Mouse (Mus musculus): ENCODE results near the gene Nudt3. TPM values are rescaled to one million over a fixed set of nuclear protein-coding genes. Genes with fewer than 3 reads are reported as not detected.

Gene Nudt3
- polyA plus RNA-seq, 1 experiment from 2014 or later: 20.5 TPM

GRCm38 (mm10) chr17:27595659-27596375 lies 27.5 kb downstream of the Nudt3 start:
- Histone ChIP-seq H3K27me3 (ENCODE audit: control insufficient read depth, insufficient read depth, low read depth, low read length) (no peaks in the 10 kb centered on the region), H3K9ac (ENCODE audit: low read depth, low read length) (no peak overlapping the region), H3K4me3 (ENCODE audit: low read depth, low read length) (no peak overlapping the region), H3K9me3 (replicated peaks; ENCODE audit: control insufficient read depth, low read length) (no peaks in the 10 kb centered on the region), H3K27ac (ENCODE audit: low read length) (no peak overlapping the region), H3K4me2 (ENCODE audit: low read depth, low read length) (no peak overlapping the region), H3K36me3 (ENCODE audit: control insufficient read depth, insufficient read depth) (peaks cover 7% of the 10 kb centered on the region), H3K4me1 (ENCODE audit: control insufficient read depth, low read depth, low read length) (no peaks in the 10 kb centered on the region)
- no peak for ATAC-seq (ENCODE audit: low read depth)
- WGBS (ENCODE audit: insufficient replicate concordance): 80% methylated on average over 15 of the region's 15 CpGs

DNA sequence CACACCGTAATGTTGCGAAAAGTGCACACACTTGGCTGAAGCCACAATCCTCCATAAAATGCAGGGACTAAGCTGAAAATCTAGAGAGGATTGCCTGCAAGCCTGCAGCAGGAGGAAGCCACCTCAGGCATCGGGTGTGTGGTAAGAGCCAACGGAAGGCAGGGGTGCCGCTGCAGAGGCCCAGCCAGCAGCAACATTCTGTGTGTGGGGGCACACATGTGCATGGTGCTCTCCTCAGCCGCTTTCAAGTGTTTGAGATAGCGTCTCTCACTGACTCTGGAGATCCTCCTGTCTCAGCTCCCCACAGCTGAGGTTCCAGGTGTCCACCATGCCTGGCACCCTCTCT lies 30.8 kb downstream of the Nudt3 start:
- no peak for ATAC-seq (ENCODE audit: low read depth)
- Histone ChIP-seq H3K36me3 (ENCODE audit: control insufficient read depth, insufficient read depth) (peaks cover 7% of the 10 kb centered on the region), H3K9ac (ENCODE audit: low read depth, low read length) (no peak overlapping the region), H3K4me2 (ENCODE audit: low read depth, low read length) (no peak overlapping the region), H3K9me3 (replicated peaks; ENCODE audit: control insufficient read depth, low read length) (no peaks in the 10 kb centered on the region), H3K27ac (ENCODE audit: low read length) (no peak overlapping the region), H3K4me3 (ENCODE audit: low read depth, low read length) (no peak overlapping the region), H3K4me1 (ENCODE audit: control insufficient read depth, low read depth, low read length) (peaks cover 17% of the 10 kb centered on the region), H3K27me3 (ENCODE audit: control insufficient read depth, insufficient read depth, low read depth, low read length) (no peaks in the 10 kb centered on the region)
- WGBS (ENCODE audit: insufficient replicate concordance): 79% methylated on average over 7 of the region's 7 CpGs

DNA sequence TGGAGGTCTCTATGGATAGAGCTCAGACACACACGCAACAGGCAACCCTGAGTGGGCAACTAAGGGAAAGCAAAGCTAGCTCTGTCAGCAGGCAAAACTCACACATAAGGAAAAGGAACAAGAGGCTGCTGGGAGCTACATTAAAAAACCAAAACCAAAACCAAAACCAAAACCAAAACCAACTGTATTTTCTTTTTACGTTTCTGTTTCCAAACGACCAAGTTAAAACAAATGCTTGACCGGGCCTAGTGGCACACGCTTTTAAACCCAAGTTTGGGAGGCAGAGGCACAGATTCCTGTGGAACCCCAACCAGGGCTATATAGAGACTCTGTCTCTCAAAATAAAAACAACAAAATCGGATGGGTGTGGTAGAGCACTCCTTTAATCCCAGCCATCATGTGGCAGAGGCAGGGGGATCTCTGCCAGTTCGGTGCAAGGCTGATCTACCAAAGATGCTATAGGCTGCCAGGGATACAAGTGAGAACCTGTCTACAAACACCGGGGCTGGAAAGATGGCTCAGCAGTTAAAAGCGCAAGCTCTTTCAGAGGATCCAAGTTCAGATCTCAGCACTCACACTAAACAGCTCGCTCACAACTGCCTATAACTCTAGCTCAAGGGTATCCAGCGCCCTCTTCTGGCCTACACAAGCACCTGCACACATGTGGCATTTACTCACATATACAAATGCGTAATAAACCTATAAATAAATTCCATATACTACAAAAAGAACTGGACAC lies 31.3 kb downstream of the Nudt3 start:
- Histone ChIP-seq H3K27me3 (ENCODE audit: control insufficient read depth, insufficient read depth, low read depth, low read length) (no peaks in the 10 kb centered on the region), H3K4me2 (ENCODE audit: low read depth, low read length) (no peak overlapping the region), H3K9me3 (replicated peaks; ENCODE audit: control insufficient read depth, low read length) (no peaks in the 10 kb centered on the region), H3K4me1 (ENCODE audit: control insufficient read depth, low read depth, low read length) (peaks cover 19% of the 10 kb centered on the region), H3K4me3 (ENCODE audit: low read depth, low read length) (no peak overlapping the region), H3K9ac (ENCODE audit: low read depth, low read length) (no peak overlapping the region), H3K27ac (ENCODE audit: low read length) (no peak overlapping the region), H3K36me3 (ENCODE audit: control insufficient read depth, insufficient read depth) (peaks cover 7% of the 10 kb centered on the region)
- WGBS (ENCODE audit: insufficient replicate concordance): 71% methylated on average over 12 of the region's 12 CpGs
- ATAC-seq (ENCODE audit: low read depth): no peak

- no peaks in the 10 kb centered on the region for H3K27me3 ChIP-seq (ENCODE audit: control insufficient read depth, insufficient read depth, low read depth, low read length)
- H3K4me2 ChIP-seq (ENCODE audit: low read depth, low read length): no peak overlapping the region
- H3K9me3 ChIP-seq (replicated peaks; ENCODE audit: control insufficient read depth, low read length): no peaks in the 10 kb centered on the region
- H3K27ac ChIP-seq (ENCODE audit: low read length): no peak overlapping the region
- no peak overlapping the region for H3K4me3 ChIP-seq (ENCODE audit: low read depth, low read length)
- H3K4me1 ChIP-seq (ENCODE audit: control insufficient read depth, low read depth, low read length): peaks cover 26% of the 10 kb centered on the region
- no peak overlapping the region for H3K9ac ChIP-seq (ENCODE audit: low read depth, low read length)
- H3K36me3 ChIP-seq (ENCODE audit: control insufficient read depth, insufficient read depth): peaks cover 7% of the 10 kb centered on the region; the same call in 1 of the 2 replicates
- WGBS (ENCODE audit: insufficient replicate concordance): 14% methylated on average over 8 of the region's 8 CpGs
- no peak for ATAC-seq (ENCODE audit: low read depth)
These were observed 35.1 kb downstream of the Nudt3 start for GRCm38 (mm10) chr17:27588231-27588630.

DNA sequence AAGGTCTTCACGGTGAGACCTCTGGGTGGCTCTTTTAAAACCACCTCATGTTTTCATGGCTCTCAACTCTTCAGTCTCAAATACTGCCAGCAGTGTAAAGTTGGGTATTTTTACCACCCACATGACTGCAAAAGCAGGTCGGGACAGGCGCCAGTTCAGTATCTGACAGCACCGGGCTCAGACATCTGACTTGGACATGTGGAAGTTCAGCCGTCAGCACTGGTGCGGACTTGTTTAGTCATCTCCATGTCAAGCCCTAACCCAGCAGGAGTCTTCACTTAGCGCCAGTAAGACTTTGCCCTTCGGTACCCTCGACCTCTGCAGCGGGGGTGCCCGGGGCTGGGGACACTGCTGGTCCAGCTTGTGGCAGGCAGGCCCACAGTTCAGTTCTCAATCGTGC lies 36.0 kb downstream of the Nudt3 start:
- H3K9me3 ChIP-seq (replicated peaks; ENCODE audit: control insufficient read depth, low read length): no peaks in the 10 kb centered on the region
- no peak overlapping the region for H3K27ac ChIP-seq (ENCODE audit: low read length)
- 58% methylated on average over 12 of the region's 12 CpGs for WGBS (ENCODE audit: insufficient replicate concordance)
- H3K27me3 ChIP-seq (ENCODE audit: control insufficient read depth, insufficient read depth, low read depth, low read length): no peaks in the 10 kb centered on the region
- no peak overlapping the region for H3K9ac ChIP-seq (ENCODE audit: low read depth, low read length)
- peaks cover 27% of the 10 kb centered on the region for H3K4me1 ChIP-seq (ENCODE audit: control insufficient read depth, low read depth, low read length)
- no peak for ATAC-seq (ENCODE audit: low read depth)
- H3K4me2 ChIP-seq (ENCODE audit: low read depth, low read length): no peak overlapping the region
- peaks cover 4% of the 10 kb centered on the region; the same call in 1 of the 2 replicates for H3K36me3 ChIP-seq (ENCODE audit: control insufficient read depth, insufficient read depth)
- H3K4me3 ChIP-seq (ENCODE audit: low read depth, low read length): no peak overlapping the region

- H3K4me1 ChIP-seq (ENCODE audit: control insufficient read depth, low read depth, low read length): peaks cover 27% of the 10 kb centered on the region
- H3K36me3 ChIP-seq (ENCODE audit: control insufficient read depth, insufficient read depth): peaks cover 4% of the 10 kb centered on the region; the same call in 1 of the 2 replicates
- H3K9ac ChIP-seq (ENCODE audit: low read depth, low read length): no peak overlapping the region
- no peaks in the 10 kb centered on the region for H3K9me3 ChIP-seq (replicated peaks; ENCODE audit: control insufficient read depth, low read length)
- H3K4me3 ChIP-seq (ENCODE audit: low read depth, low read length): no peak overlapping the region
- ATAC-seq (ENCODE audit: low read depth): no peak
- 36% methylated on average over 9 of the region's 9 CpGs for WGBS (ENCODE audit: insufficient replicate concordance)
- H3K4me2 ChIP-seq (ENCODE audit: low read depth, low read length): no peak overlapping the region
- no peak overlapping the region for H3K27ac ChIP-seq (ENCODE audit: low read length)
- H3K27me3 ChIP-seq (ENCODE audit: control insufficient read depth, insufficient read depth, low read depth, low read length): no peaks in the 10 kb centered on the region
These were observed 36.6 kb downstream of the Nudt3 start for GRCm38 (mm10) chr17:27586661-27587060.

DNA sequence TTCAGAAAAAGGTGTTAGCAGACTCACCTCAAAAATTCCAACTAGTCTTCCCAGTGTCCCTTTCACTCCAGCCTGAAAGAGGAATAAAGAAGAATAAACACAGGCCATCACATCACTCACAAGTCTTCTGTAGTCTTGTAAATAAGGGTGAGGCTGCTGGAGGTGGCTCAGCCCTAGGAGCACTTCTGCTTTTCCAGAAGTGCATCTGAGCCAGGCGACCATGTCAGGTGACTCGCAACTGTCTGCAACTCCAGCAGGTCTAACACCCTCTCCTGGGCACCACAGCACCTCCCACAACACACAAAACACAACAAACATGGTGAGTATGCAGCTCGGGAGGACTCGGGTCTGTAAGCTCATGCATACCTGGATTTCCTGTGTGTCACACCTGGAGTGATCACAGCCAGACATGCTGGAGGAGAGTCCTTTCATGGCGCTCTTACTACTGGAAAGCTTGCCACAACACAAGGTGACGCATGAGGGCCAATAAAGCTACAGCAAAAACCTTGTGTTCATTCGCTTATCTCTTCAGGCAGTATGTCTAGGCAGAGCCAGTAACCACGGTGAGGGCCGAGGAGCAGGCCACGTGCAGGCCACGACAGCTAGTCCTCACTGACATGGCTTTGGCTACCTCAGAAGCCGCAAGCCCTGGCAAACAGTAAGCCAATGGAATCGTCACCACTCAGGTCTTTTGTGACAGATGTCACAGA lies 40.0 kb downstream of the Nudt3 start:
- peaks cover 31% of the 10 kb centered on the region for H3K4me1 ChIP-seq (ENCODE audit: control insufficient read depth, low read depth, low read length)
- H3K4me3 ChIP-seq (ENCODE audit: low read depth, low read length): no peak overlapping the region
- H3K36me3 ChIP-seq (ENCODE audit: control insufficient read depth, insufficient read depth): peaks cover 10% of the 10 kb centered on the region
- ATAC-seq (ENCODE audit: low read depth): peak; percentile 63
- H3K9ac ChIP-seq (ENCODE audit: low read depth, low read length): no peak overlapping the region
- H3K27me3 ChIP-seq (ENCODE audit: control insufficient read depth, insufficient read depth, low read depth, low read length): no peaks in the 10 kb centered on the region
- WGBS (ENCODE audit: insufficient replicate concordance): 38% methylated on average over 13 of the region's 13 CpGs
- H3K4me2 ChIP-seq (ENCODE audit: low read depth, low read length): no peak overlapping the region
- H3K9me3 ChIP-seq (replicated peaks; ENCODE audit: control insufficient read depth, low read length): no peaks in the 10 kb centered on the region
- no peak overlapping the region for H3K27ac ChIP-seq (ENCODE audit: low read length)

DNA sequence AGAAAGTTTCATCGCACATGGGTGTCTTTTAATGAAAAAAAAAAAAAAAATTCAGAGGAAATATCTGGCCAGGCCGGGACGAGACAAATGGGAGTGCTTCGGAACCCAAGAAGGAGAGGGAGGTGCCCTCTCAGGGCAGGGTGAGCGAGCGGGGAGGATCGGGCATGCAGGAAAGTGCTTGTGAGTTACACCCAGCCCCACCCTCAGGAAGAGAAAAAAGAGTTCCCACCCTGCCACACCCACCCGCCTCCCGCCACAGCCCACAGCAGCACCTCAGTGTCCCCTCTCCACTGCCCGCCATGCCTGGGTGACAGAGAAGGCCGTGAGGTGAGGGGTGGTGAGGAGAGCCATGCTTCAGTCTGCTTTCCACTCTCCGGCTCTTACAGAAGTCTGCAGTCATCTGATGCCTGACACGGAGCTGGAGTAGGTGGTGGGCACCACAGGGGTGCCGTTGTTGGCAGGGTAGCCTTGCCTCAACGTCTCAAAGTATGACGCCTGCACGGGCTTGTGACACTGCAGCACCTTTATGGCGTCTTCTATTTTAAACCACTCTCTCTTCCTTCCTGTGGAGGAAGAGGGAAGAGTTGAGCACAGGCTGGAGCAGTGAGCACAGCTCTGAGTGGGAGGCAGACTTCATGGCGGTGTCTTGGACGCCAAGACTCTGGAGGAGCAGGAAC lies 42.8 kb downstream of the Nudt3 start:
- H3K27me3 ChIP-seq (ENCODE audit: control insufficient read depth, insufficient read depth, low read depth, low read length): no peaks in the 10 kb centered on the region
- no peak overlapping the region for H3K27ac ChIP-seq (ENCODE audit: low read length)
- no peak overlapping the region for H3K9ac ChIP-seq (ENCODE audit: low read depth, low read length)
- peaks cover 18% of the 10 kb centered on the region for H3K4me1 ChIP-seq (ENCODE audit: control insufficient read depth, low read depth, low read length)
- peaks cover 8% of the 10 kb centered on the region for H3K36me3 ChIP-seq (ENCODE audit: control insufficient read depth, insufficient read depth)
- peak overlapping the region; percentile 6; the same call in 1 of the 2 replicates for H3K4me2 ChIP-seq (ENCODE audit: low read depth, low read length)
- H3K4me3 ChIP-seq (ENCODE audit: low read depth, low read length): no peak overlapping the region
- H3K9me3 ChIP-seq (replicated peaks; ENCODE audit: control insufficient read depth, low read length): no peaks in the 10 kb centered on the region
- ATAC-seq (ENCODE audit: low read depth): no peak
- 43% methylated on average over 20 of the region's 20 CpGs for WGBS (ENCODE audit: insufficient replicate concordance)
